Mouse (Mus musculus) urinary bladder, adult 2 months (tissue): Measurements from ENCODE around the gene Rasgef1b. TPM values are rescaled to one million over a fixed set of nuclear protein-coding genes. Genes with fewer than 3 reads are reported as not detected.
"Not testable (repeated sequence)": the region's sequence is repeated elsewhere in the genome, so short reads cannot be mapped to it uniquely, and the experiment has no call there.

ENCODE experiments used
- DNase-seq: peaks from one replicate; pipeline ENCODE4 v3.0.0; 2022; ENCODE audit warnings: low spot score
- polyA plus RNA-seq: library from polyadenylated mRNA; depleted of rRNA; stranded (reverse); fragments of >200 nt; gene quantifications from 2 replicates; pipeline ENCODE4 v1.2.3, GENCODE M21; 2012; rRNA removed

The Rasgef1b gene
- polyA plus RNA-seq, 1 experiment = 5.7 TPM

GRCm38 (mm10) chr5:99218385-99218784, 510.5 kb downstream of the Rasgef1b start:
- no peak for DNase-seq

GRCm38 (mm10) chr5:99216588-99217152, 512.2 kb downstream of the Rasgef1b start:
- DNase-seq = not testable (repeated sequence)

- DNase-seq = no peak
These were observed 513.4 kb downstream of the Rasgef1b start for GRCm38 (mm10) chr5:99215207-99216157.

GRCm38 (mm10) chr5:99214400-99214799, 514.5 kb downstream of the Rasgef1b start:
- no peak for DNase-seq

GRCm38 (mm10) chr5:99213211-99213610, 515.7 kb downstream of the Rasgef1b start:
- no peak for DNase-seq

- DNase-seq = no peak
These were observed 525.4 kb downstream of the Rasgef1b start for GRCm38 (mm10) chr5:99203475-99203874.

GRCm38 (mm10) chr5:99202074-99202837, 526.6 kb downstream of the Rasgef1b start:
- DNase-seq = no peak

- no peak for DNase-seq
These were observed 533.4 kb downstream of the Rasgef1b start for GRCm38 (mm10) chr5:99195436-99195835.

GRCm38 (mm10) chr5:99190941-99191800, 537.7 kb downstream of the Rasgef1b start:
- no peak for DNase-seq

- DNase-seq = no peak
These were observed 545.2 kb downstream of the Rasgef1b start for GRCm38 (mm10) chr5:99183637-99184036.

GRCm38 (mm10) chr5:99174608-99175385, 554.1 kb downstream of the Rasgef1b start:
- DNase-seq = no peak

GRCm38 (mm10) chr5:99169836-99170235, 559.0 kb downstream of the Rasgef1b start:
- DNase-seq = no peak

- no peak for DNase-seq
These were observed 561.1 kb downstream of the Rasgef1b start for GRCm38 (mm10) chr5:99167767-99168166.

Other genes starting within 250 kb of the Rasgef1b start
- 0.10 TPM in 1 of 2 replicates, not detected in the other for gene Vamp9, start 177.2 kb upstream of the Rasgef1b start, polyA plus RNA-seq
- 129 and 130 TPM in 2 replicates for gene Hnrnpd, start 249.9 kb upstream of the Rasgef1b start, polyA plus RNA-seq
- gene 4930524J08Rik, start 250.0 kb upstream of the Rasgef1b start, polyA plus RNA-seq = 1.2 and 1.5 TPM in 2 replicates